Mouse (Mus musculus) cerebellum, adult (tissue): ENCODE data around the gene Zfp64.
"Not testable (repeated sequence)": the region's sequence is repeated elsewhere in the genome, so short reads cannot be mapped to it uniquely, and the experiment has no call there.

ENCODE experiments used
- ATAC-seq: cut with Nextera tagmentation; 2 replicates; pipeline ENCODE4 v1.9.2; 2017; ENCODE audit warnings: mild to moderate bottlenecking, moderate library complexity, mixed read lengths; ENCODE audit not compliant: insufficient number of reproducible peaks, low FRiP score, low TSS enrichment

Zfp64 gene

DNA sequence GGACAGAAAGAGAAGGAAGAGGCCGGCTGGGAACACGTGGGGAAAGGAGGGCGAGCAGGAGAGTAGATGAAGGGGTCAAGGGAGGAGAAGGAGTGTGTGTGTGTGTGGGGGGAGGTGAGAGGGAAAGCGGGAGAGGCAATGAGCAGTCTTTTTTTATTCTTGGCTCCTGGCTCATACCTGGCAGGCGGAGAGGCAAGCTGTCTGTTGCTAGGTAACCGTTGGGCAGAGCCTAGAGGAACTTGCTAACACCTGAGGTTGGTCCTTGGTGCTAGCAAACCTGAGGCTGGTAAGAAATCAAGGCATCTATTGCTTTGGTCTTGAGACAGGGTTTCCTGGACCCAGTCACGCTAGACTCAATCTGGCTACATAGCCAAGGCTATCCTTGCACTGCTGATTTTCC is 98.7 kb downstream of the Zfp64 start:
- ATAC-seq: no peak

DNA sequence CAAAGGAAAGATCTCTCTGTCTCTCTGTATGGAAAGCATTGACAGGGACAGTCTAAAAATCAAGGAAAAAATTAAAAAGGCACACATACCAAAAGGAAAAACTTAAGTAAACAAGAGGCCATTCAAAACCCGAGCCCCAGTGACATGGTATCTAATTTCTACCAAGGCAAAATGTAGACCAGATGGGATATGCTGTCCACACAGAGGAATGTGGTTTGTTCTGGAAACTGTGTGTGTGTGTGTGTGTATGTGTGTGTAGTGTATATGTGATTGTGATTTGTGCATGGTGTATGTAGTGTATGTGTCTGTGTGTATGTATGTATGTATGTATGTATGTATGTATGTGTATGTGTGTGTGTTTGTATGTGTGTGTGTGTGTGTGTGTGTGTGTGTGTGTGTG is 100.6 kb downstream of the Zfp64 start:
- ATAC-seq: no peak

DNA sequence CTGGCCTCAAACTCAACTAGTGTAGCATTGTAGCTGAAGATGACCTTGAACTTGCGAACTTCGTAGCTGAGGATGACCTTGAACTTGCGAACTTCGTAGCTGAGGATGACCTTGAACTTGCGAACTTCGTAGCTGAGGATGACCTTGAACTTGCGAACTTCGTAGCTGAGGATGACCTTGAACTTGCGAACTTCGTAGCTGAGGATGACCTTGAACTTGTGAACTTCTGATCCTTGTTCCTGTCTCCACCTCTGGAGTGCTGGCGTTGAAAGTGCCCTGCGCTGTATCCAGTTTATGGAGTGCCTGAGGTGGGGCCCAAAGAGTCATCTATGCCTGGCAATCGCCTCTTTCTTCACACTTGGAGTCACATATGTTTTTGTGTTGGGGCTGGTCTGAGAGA is 101.5 kb downstream of the Zfp64 start:
- not testable (repeated sequence) for ATAC-seq

DNA sequence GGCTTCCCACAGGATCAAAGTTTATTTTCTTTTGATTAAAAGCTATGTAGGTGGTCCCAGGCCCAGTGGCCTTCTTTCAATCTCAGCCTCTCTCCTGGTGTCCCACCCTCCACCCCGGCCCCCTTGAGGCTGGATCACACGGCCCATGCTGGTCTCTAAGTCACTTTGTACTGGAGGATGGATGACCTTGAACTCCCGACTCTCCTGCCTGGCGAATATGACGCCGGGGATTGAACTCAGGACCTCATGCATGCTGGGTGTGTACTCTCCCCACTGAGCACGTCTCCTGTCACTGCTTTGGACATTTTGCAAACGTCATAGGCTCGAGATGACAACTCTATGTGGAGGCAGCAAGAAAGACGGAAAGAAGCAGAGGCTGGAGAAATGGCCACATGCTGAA is 103.8 kb downstream of the Zfp64 start:
- ATAC-seq: no peak

DNA sequence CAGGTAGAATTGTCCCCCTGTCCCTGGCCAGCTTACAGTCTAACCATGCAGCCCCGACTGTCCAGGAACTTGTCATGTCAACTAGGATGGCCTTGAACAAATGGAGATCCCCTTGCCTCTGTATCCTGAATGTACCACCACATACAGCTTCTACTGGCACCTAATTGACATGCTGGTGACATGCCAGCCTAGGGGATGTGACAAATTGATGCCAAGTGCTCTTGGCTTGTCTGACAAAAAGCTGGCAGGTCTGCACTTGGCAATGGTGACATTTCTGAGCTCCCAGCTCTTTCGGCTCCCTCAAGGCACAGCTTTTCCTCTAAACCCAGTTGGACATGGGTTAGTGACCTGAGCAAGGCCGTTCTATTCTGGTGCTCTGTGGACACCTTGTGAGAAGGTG is 106.8 kb downstream of the Zfp64 start:
- ATAC-seq: no peak

DNA sequence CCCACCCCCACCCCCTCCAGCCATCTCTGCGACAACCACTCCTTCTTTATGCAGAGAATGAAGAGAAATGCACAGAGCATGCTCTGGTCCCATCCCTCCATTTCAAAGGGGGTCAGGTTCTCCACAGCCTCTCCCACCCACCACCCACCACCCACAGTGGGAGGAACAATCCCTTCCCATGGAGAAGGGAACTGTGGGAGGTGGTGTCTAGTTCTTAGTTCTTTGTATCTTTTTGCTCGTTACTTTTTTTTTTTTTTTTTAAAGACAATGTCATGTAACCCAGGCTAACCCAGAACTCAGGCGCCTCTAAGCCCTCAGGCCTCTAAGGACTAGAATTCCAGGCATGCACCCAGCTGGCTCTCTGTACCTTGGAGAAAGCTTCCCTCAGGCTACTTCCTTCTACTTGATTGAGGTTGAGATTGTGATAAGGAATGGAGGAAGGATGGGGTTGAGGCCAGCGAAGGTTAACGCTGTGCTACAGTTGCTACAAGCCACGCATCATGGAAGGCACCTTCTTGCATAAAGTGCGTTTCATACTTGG is 109.1 kb downstream of the Zfp64 start:
- ATAC-seq: no peak
